Mouse (Mus musculus) adrenal gland (tissue): ENCODE measurements around the gene Unc119.

Experiments used
- intact Hi-C: fragments of 180-260 bp; cut with DNase I; formaldehyde crosslinking; loops from one replicate; pipeline ENCODE4 v1.15.1; 2025
- long read RNA-seq, 2 experiments: library from polyadenylated mRNA; unstranded; transcript quantifications; one replicate each; pipeline ENCODE4 v2.0.0; 2020; ENCODE audit warnings: borderline replicate concordance in 1 of 2; ENCODE audit not compliant: insufficient replicate concordance in 1 of 2

Gene Unc119
- long read RNA-seq, experiment 1, transcript Unc119-201 (5 exons, 1,329 nt): major isoform, 46 of 51 reads
- long read RNA-seq, experiment 1, partial matches to known transcripts: 2 of 51 reads
- long read RNA-seq, experiment 1, other reads (novel, unspliced or antisense): 2 of 51 reads
- long read RNA-seq, experiment 2, transcript Unc119-201 (5 exons, 1,329 nt): major isoform, 63 of 73 reads
- long read RNA-seq, experiment 2, partial matches to known transcripts: 4 of 73 reads
- long read RNA-seq, experiment 2, other reads (novel, unspliced or antisense): 5 of 73 reads

DNA sequence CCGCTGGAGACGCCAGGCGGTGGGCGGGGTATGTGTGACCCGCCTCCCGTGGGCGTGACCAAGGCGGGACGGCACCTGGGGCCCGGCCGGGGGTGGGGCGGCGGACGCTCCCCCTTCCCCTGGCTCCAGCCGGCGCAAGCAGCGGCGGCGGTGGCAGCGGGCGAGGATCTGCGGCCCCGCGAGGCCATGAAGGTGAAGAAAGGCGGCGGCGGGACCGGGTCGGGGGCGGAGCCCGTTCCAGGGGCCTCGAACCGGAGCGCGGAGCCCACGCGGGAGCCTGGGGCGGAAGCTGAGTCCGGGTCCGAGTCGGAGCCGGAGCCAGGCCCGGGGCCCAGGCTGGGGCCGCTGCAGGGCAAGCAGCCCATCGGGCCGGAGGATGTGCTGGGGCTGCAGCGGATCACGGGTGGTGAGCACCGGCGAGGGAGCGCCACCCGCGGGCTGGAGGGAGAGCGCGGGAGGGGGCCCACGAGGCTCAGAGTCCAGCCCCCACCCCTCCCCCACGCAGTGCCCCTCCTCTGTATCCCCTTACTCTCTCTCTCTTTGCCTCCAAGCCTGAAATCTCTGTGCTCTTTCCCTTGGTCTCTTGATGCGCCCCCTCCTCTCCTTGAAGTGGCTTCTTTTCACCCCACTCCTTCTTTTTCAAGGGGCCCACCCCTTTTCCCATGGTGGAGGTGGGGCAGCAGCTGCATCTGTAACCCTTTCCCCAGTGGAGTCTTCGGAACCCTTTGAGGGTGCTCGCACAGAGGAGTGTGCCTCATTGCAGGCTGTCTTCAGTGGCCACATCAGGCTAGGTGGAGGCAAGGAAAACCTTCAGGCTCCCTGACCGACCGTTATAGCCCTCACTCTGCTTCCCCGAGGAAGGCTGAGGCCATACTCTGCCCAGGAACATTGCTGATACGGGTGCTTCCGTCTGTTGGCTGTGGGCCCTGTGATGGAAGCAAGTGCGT is at the start of gene Unc119:
TSS of gene Unc119 (plus strand) at position 102 of the 947 bp plus-strand sequence.
- intact Hi-C loops: no loop called here

DNA sequence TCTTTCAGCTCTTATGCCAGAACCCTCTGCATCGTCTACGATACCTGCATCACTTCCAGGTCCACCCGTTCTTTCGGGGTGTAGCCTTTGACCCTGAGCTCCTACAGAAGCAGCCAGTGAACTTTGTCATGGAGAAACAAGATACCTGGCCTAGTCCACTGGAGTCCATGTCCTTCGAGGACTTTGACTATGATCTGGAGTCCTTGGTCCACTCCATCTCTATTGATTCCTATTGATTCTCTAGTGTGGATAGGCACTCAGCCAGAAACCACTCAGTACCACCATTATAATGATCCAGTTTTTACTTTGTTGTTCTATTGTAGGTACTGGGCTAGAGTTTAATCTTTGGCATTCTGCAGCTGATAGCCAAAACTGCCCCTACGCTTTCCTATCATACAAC is 48.7 kb upstream of the Unc119 start:
- intact Hi-C loops: no loop called here

DNA sequence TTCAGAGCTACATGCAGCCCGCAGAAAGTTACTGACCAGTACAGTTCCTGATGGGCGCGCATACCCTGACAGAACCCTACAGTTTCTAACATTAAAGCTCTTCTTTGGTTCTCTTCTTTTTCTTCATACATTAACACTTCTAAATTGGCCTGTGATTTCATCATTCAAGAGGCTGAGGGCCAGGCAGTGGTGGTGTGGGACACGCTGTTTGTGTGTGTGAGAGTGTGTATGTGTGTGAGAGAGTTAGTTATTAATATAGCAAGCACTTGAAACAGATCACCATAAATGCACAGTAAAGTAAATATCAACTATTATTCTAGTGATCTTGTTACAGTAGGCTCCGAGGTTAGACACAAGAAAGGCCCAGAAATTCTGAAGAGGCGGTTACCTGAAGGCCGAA is 42.4 kb upstream of the Unc119 start:
- intact Hi-C loops: no loop called here

DNA sequence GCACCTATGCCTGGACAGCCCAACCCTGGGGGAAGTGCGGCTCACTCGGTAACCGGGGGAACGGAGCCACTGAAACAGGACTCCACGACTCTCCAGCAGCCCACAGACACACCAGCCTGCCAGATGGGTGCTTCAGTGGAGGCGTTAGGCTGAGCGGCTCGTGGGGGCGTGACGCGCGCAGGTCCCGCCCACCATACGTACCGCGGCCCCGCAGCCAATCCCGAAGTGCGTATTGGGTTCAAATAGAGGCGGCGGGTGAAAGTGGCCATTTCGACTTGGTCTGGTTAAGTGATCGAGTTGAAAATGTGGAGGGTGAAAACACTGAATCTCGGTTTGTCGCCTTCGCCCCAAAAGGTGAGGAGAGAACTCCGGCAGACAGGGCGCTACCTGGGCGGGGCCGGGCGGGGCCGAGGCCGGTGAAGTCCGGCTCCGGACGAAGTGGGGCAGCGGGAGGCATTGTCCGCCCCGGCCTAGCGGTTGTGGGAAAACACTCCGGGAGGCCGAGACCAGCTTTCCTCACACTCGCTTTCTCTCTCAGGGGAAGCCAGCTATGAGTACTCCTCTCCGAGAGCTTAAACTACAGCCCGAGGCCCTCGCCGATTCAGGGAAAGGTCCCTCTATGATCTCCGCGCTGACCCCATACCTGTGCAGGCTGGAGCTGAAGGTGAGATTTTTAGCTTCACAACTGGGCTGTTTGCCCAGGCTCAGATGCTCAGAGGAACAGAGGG is 41.8 kb upstream of the Unc119 start, which contains the start of gene Spag5:
TSS of gene Spag5 (plus strand) at position 173 of the 728 bp plus-strand sequence.
- intact Hi-C loops: no loop called here

GRCm38 (mm10) chr11:78305272-78305671 is 38.0 kb upstream of the Unc119 start:
- intact Hi-C loops: no loop called here

DNA sequence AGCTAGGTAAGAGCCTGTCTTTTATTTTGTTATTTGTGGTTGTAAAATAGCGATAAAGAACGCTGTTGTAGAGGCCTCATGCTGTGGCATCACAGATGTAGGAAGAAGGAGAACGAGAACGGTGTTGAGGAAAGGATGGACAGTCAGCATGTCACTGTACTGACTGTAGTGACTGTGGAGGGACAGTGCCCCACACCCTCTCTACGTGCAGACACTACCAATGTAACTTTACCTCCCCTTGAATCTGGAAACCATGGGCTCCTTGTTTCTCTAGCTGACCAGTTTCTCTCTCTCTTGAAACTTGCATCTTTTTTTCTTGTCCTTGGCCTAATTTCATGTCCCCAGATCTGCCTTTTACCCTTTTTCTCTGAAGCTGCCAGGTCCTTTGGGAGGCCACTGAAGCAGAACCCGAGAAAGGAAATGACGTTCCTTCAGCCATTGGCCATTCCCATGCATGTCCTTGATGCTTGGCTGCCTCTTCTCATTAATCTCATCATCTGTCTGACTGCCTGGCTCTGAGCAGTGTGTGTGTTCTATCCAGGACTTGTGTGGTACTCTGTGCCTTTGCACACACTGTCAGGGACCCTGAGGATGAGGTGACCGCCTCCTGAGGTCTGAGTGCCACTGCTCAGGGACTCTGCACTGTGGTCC is 32.3 kb upstream of the Unc119 start:
- intact Hi-C loops: no loop called here

DNA sequence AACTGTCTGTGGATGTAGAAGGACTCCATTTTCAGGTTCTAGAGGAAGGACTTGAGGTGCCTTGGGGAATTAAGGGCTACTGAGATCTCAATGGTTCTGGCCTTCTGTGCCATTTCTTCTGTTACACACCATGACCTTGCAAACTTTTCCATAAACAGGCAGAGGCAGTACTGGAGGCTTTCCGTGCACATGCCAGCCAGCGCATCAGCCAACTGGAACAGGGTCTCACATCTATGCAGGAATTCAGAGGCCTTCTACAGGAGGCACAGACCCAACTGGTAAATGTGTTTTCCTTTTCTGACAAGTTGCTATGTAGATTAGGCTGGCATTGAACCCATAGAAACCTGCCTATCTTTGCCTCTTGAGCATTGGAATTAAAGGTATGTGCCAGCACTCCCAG is 29.6 kb upstream of the Unc119 start:
- intact Hi-C loops: no loop called here

DNA sequence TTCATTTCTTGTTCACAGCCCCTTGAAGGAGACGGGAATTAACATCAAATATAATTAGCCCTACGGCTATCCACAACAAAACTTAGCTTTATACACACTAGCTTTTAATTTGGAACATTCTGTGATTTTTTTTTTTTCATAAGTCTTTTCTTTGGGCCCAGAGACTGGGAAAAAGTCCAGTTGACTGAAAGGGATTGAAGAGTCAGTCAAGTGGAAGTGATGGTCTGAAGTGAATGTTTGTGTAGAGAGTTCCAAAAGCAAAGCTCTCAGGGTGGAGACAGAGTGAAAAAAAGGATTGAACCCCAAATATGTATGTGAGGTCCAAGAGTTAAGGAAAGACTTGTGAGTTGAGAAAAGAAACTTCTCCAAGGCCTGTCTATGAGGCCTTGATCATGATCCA is 24.9 kb upstream of the Unc119 start:
- intact Hi-C loops: no loop called here

DNA sequence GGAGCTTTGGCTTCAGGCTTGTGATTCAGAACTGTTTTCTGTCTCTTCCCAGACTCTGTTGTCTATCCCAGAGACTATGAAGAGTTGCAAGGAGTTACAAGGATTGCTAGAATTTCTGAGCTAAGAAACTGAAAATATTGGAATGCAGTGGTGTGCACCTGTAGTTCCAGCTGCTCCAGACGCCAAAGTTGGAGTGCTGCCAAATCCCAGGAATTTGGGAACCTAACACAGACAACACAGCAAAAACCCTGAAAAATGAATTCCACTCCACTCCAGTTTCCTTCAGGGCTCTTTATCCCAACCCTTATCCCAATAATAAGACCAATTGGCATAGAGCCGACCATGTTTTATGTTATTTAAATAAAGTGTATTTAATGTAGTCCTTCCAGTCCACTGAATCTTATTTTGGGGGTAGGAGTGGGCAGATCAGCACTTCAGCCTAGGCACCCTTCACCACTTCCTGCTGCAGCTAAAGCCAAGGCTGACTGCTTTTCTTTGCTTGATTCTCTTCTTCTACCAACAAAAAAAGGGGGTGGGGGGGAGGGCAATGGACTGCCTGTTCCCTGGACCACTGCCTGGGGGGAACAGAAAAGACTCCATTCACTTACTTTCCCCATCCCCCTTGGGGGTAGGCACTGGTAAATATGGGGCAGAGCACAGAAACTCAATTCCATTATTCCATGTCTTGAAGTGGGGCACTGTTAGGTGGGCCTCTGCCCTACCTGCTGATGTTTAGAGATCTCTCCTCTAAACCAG is 21.0 kb upstream of the Unc119 start:
- intact Hi-C loops: no loop called here

DNA sequence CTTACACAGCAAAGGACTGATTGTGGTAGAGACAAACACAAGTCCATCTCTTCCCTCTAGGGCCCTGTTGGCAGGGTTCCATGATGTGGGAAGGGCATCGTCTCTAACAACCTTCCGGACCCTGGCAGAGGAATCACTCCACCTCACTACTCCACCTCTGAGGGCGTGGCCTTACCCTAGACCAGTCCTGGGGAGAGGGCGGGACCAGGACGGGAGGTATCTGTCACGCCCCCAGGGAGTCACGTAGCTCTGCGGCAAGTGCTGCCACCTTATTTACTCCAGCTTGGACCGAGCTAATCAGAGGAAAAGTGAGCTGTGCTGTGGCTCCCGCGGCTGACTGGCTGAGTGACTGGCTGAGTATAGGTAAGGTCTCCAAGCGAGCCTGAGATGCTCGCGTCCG is 20.4 kb upstream of the Unc119 start, which contains the start of gene Aldoc:
TSS of gene Aldoc (plus strand) at position 109 of the 400 bp plus-strand sequence.
- intact Hi-C loops: no loop called here

DNA sequence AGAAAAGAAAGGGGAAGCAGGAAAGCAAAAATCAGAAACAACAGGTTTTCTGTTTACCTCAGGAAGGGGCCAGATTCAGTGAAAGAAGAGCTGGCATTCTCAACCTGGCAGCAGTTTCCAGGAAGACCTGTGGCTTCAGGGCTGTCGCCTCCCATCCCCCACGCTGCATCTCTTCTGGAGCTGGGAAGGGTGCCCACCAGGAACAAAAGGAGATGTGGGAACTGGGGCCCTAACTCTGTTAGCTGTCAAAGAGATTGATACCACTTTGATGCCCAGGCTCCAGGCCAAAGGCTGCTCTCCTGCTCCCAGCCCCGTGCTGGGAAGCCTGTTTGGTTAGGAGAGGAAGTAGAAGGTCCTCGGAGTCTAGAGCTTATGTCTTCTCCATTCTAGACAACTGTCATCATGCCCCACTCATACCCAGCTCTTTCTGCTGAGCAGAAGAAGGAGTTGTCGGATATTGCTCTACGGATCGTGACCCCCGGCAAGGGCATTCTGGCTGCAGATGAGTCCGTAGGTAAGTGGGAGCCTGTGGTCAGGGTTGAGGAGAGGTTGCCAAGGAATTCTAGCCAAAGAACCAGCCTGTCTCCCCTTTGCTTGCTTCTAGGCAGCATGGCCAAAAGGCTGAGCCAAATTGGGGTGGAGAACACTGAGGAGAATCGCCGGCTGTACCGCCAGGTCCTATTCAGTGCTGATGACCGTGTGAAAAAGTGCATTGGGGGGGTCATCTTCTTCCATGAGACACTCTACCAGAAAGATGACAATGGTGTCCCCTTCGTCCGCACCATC is 19.1 kb upstream of the Unc119 start:
- intact Hi-C loops: no loop called here

- intact Hi-C loops: no loop called here
These were observed 18.3 kb upstream of the Unc119 start for GRCm38 (mm10) chr11:78324965-78325364.

DNA sequence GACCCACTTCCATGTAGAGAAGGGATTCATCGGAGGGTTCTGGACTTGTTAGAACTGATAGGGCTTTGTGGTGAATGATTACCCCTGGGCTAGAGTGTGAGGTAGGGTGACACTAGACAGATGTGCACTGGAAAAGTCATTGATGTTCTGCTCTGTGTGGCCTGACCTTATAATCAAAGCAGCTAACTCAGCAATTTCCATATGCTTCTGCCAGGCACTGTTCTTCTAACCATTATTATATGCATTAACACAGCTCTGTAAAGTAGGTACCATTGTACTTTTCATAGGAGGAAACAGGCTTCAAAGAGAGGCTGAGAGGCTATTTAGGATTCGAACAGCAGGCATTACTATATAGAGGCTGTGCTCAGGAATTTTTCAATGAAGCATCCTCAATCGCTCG is 16.1 kb upstream of the Unc119 start:
- intact Hi-C loops: no loop called here

GRCm38 (mm10) chr11:78327634-78328511 is 15.4 kb upstream of the Unc119 start, which contains the start of gene Pigs:
TSS of gene Pigs (plus strand) at chr11:78328415.
- intact Hi-C loops: no loop called here

DNA sequence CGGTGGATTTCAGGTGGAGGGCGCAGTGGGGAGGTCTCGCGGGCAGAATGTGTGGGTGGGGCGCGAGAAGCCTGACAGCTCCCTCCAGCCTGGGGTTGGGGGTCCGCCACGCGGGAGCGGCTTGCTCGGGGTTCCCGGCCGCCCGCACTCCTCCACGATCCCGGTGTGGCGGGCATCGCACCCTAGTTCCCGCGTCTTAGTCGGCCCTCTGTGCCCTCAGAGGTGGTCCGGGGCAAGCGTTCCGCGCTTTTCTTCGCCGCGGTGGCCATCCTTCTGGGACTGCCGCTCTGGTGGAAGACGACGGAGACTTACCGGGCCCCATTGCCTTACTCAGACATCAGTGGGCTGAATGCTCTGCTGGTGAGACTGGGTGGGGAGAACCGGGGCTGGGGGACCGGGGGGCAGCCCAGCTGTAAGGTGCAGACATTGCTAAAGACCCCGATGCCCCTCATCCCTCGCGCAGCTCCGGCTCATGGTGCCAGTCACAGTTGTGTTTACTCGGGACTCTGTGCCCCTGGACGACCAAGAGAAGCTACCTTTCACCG is 14.7 kb upstream of the Unc119 start:
- intact Hi-C loops: no loop called here

DNA sequence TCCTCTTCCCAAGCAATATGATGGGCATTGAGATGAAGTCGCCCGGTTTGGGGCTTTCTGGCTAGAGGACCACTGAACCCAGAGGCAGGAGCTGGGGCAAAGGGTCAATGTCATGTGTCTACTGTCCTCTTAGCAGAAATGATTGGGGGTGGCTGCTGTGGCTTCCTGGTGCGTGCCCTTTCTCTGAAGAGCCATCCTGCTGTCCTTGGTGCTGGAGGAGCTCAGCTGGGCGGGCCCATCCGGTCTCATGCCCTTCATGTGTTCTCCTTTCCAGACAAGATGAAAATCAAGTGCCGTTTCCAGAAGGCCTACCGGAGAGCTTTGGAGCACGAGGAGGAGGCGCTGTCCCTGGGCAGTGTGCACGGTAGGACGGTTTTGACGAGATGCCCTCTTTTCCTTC is 10.6 kb upstream of the Unc119 start:
- intact Hi-C loops: no loop called here

- intact Hi-C loops: no loop called here
These were observed 9.3 kb upstream of the Unc119 start for GRCm38 (mm10) chr11:78333992-78334391.

GRCm38 (mm10) chr11:78337040-78337439 is 6.2 kb upstream of the Unc119 start:
- intact Hi-C loops: no loop called here
